Mouse (Mus musculus): ENCODE measurements around the gene Magoh.

Gene Magoh

GRCm38 (mm10) chr4:107889731-107890432 is 10.3 kb downstream of the Magoh start, which contains the start of gene 0610037L13Rik:
TSS of gene 0610037L13Rik (plus strand) at chr4:107889813.
- ATAC-seq (ENCODE audit: low TSS enrichment) = peak; percentile 94

GRCm38 (mm10) chr4:107892663-107893062 is 13.1 kb downstream of the Magoh start:
- no peak for ATAC-seq (ENCODE audit: low TSS enrichment)

DNA sequence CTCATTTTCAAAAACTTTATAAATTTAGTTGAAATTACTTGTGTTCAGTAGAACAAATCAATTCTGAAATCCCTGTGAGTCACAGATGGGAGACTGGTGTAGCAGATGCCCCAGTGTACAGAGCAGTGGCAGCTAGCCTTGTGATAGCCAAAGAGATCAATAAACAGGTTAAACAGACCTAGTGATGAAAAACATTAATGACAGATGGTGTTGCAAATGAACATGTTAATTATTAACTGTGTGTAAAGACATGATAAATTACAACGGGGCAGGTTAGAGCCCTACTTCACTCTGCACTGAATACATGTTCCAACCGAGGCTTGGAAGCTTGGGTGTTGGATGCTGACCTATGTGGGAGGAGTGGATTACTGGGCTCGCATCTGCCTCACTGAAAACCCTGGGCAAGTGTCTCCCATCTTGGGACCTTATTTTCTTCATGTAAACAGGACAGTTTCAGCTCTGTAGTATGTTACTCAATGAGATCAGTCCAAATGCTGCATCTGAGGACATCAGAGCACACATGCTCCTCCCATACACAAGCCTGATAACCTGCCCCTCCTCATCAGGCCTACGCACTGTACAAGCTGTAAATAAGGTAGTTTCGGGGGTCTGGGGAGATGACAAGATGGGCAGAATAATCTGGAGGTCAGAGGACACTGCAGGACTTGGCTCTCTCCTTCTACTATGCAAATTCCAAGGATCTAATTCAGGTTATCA is 19.8 kb downstream of the Magoh start:
- ATAC-seq (ENCODE audit: low TSS enrichment) = no peak

DNA sequence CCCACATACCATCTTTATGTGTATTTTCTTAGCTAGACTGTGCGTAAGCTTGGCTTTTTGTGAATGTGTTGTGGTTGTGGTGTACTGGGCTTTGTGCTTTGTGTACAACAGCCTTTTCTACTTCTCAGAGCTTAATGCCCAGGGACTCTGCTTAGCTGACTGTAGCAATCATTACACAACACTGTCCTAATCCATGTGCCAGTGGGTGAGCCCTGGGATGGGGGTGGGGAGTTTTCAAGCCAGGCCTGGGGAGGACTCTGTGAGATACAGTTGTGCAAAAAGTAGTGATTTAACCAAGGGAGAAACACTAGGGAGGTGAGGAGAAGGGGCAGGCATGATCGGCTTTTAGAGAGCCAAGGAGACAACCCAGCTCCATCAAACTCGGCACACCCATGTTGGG is 20.7 kb downstream of the Magoh start:
- no peak for ATAC-seq (ENCODE audit: low TSS enrichment)

GRCm38 (mm10) chr4:107904252-107904651 is 24.7 kb downstream of the Magoh start:
- no peak for ATAC-seq (ENCODE audit: low TSS enrichment)

- no peak for ATAC-seq (ENCODE audit: low TSS enrichment)
Observed at GRCm38 (mm10) chr4:107906561-107906960, 27.0 kb downstream of the Magoh start.

- no peak for ATAC-seq (ENCODE audit: low TSS enrichment)
Observed at GRCm38 (mm10) chr4:107910020-107910419, 30.5 kb downstream of the Magoh start.

DNA sequence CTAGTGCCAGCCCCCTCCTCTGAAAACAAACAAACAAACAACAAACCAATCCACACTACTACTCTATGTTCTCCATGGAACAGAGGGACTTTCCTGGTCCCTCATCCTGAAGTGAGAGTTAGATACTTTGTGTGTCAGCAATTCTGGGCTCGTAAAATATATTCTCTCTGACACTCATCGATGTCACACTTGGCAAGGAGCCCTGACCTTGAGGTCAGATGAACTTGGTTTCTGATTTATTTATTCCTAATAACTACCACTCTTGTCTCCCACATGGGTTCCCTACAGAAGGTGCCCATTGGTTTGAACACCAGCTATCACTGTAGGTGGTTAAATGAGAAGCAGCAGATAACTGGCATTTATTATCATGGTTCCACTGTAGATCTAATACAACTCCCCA is 40.8 kb downstream of the Magoh start:
- no peak for ATAC-seq (ENCODE audit: low TSS enrichment)

DNA sequence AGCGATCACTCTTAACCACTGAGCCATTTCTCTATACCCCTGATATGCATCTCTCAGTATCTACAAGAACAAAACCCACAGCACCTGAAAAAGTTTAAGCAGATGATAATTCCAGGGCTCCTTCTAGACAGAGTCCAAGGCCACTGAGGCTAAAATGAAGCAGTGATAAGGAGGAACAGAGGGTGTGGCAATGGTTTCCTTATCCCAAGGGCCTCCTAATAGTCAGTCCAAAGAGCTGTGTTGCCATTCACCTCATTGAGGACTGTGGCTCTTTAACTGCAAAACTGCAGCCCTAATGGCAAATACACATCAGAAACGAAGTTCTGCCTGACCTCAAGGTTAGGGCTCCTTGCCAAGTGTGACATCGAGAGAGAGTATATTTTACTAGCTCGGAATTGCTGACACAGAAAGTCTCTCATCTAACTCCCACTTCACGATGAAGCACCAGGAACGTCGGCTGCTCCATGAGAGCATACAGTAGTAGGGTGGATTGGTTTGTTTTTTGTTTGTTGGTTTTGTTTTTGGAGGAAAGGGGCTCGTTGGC is 41.7 kb downstream of the Magoh start:
- no peak for ATAC-seq (ENCODE audit: low TSS enrichment)

DNA sequence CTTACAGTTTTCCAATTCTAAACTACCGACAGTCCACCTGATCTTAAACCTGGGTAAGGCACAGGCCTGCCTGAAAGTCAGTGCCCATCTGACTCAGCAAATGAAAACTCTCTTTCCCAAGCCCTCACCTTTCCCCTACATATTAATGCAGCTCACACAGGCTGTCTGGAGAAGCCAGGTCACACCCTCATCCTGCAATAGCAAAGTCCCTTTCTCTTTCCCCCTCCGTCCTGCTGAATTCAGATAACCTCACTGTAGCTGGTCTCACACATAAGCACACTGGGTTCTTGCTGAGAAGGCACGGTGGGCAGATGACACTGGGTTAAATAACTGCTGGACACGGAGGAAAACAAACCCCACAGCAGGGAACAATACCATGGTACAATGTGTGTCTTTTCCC is 42.4 kb downstream of the Magoh start:
- ATAC-seq (ENCODE audit: low TSS enrichment) = no peak

DNA sequence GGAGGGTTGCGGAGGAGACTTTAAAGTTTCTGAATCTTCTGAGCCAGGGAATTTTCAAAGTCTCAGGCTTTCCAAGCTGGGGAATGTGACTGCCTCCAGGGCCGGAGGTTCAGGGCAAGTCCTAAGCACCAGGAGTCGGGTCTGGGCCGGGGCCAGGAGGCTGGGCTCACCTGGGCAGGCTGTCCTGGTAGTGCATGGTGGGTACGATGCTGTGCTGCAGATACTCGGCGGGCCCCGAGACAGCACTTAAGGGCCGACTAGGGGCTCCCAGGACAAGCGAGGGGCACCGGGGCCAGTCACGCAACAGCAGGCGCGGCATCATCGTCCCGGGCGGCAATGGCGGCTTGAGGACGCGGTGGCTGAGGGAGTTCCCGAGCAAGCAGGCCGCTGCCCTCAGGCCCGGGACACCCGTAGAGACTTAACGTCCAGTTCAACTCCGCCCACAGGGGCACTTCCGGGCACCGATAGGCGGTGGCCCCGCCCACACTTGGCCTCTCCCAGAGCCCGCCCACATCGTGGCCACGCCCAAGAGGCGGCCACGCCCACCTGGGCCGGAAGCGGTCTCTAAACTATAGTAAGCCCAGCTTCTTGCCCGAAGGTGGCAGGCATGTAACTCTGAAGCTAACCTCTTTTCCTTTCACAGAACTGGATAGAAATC is 43.7 kb downstream of the Magoh start, which contains the start of gene Cpt2:
TSS of gene Cpt2 (minus strand) at position 466 of the 658 bp plus-strand sequence.
- ATAC-seq (ENCODE audit: low TSS enrichment) = peak; percentile 72

- ATAC-seq (ENCODE audit: low TSS enrichment) = no peak
Observed at GRCm38 (mm10) chr4:107923803-107924194, 44.2 kb downstream of the Magoh start.

DNA sequence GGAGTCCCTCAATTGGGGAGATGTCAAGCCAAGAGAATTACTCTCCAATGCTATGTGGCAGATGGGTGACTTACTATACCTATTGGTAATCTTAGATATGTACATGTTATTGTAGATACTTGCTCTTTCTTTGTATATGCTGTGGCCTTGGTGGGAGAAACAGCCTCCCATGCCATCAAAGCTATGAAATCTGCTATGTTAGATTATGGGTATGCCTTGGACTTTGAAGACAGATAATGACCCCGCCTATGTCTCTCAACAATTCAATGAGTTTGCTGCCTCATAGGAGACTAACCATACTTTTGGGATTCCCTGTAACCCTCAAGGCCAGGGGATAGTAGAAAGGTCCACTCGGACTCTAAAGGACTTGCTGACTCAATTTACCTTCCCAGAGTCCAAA is 48.7 kb downstream of the Magoh start:
- ATAC-seq (ENCODE audit: low TSS enrichment) = no peak

GRCm38 (mm10) chr4:107928726-107929125 is 49.2 kb downstream of the Magoh start:
- no peak for ATAC-seq (ENCODE audit: low TSS enrichment)

- ATAC-seq (ENCODE audit: low TSS enrichment) = no peak
Observed at GRCm38 (mm10) chr4:107931453-107931852, 51.9 kb downstream of the Magoh start.

DNA sequence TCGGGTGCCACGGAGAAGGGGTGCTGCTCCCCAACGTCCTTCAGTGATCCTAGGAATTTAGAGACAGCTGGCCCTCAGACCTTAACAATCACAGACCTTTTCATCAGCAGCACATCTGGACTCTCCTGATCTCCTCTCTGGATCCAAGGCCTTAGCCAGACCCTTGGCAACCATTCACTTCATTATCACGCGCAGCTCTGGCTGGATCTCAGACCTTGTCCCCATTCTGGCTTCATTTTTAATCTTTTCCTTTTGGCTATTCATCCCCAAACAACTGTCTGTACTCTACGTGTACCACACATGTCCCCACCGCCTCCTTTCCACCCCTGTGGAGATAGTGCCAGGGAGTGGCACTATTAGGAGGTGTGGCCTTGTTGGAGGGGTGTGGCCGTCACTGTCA is 53.7 kb downstream of the Magoh start:
- ATAC-seq (ENCODE audit: low TSS enrichment) = no peak

GRCm38 (mm10) chr4:107935254-107935653 is 55.7 kb downstream of the Magoh start:
- ATAC-seq (ENCODE audit: low TSS enrichment) = no peak

Data from frontal cortex, adult (tissue).